ENCODE assay signal across 8 mouse cellular contexts in the genomic region with DNA sequence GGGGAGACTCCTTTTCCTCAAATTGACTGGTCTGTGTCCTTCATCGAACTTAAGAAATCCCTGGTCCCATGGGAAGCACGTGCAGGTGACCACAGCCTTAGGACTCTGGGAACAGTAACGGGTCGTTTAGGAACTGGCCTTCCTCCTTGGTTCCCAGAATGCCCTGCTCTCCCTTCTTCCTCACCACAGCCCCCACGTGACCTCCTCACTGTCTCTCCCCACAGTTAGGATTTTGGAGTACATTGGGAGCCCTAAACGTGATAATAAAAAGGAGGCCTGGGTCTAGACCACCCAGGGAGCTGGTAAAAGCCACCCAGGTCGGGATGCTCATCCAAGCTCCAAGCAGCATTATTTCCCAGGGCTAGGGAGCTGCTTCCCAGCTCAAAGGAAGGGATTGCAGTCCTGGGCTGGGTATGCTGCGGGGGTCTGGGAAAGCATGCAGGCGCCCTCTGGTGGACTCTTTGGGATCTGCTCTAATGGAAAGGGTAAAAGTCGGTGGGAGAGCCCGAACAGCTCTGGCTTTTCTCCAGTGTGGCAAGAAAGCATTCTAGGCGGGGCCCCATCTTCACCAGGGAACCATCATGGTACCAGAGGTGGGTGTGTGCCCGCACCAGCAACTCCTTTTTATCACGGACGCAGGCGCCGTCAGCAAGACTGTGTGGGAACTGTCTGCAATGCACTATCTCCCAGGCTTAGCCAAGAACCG. TPM values are rescaled to one million over a fixed set of nuclear protein-coding genes. Genes with fewer than 3 reads are reported as not detected.
DNase-seq lines count a peak whose midpoint lies in the region; ATAC-seq lines count a peak whose summit lies in the region.

No protein-coding gene starts in this region.

- DNase-seq in MEL-GATA-1-ER (ENCODE audit: extremely low read depth, low read depth) = peak; percentile 55
- peak; percentile 47 for DNase-seq in cerebellum, adult 8-10 months
- peak; percentile 76 for DNase-seq in forelimb bud, embryonic 11.5 days (ENCODE audit: low read depth, low spot score)
- peak; percentile 79 for DNase-seq in layer of hippocampus, postnatal 14 days (ENCODE audit: low spot score in 2 of 2)
- peak; percentile 82 for DNase-seq in lung, postnatal 14 days
- peak; percentile 74 for DNase-seq in retina, postnatal 7 days (ENCODE audit: low read depth, low spot score)
- DNase-seq in urinary bladder, postnatal 25 days (ENCODE audit: low spot score) = peak; percentile 64

- ATAC-seq in hematopoietic stem cell, adult 5-6 weeks (replicated peaks in 1 of 2; ENCODE audit: insufficient read depth in 1 of 2, low FRiP score in 2 of 2, low TSS enrichment in 1 of 2, low read depth in 1 of 2, poor library complexity in 2 of 2, severe bottlenecking in 2 of 2) = peak; percentile 53 to 70; a peak in 3 of 4 replicates

RNA-seq across cellular contexts. Expression of a gene that starts 12.0 kb away (rescaled TPM):
- total RNA-seq in hematopoietic stem cell, adult 5-6 weeks (2017) = 3.3 TPM in 1 of 2 replicates, not detected in the other
- total RNA-seq in layer of hippocampus, postnatal 14 days (2021) = 1 to 10 TPM; 1.9 TPM

RNA-seq across cellular contexts. Expression of a gene that starts 20.7 kb away (rescaled TPM):
- 3.4 and 5.2 TPM in 2 replicates for total RNA-seq in hematopoietic stem cell, adult 5-6 weeks (2017)
- total RNA-seq in layer of hippocampus, postnatal 14 days (2021) = 10 to 100 TPM; 45.3 to 47.3 TPM

RNA-seq across cellular contexts. Expression of a gene that starts 39.8 kb away (rescaled TPM):
- total RNA-seq in hematopoietic stem cell, adult 5-6 weeks (2017) = 1.2 and 4.7 TPM in 2 replicates
- 1 to 10 TPM; 2.0 to 3.4 TPM for total RNA-seq in layer of hippocampus, postnatal 14 days (2021)

RNA-seq across cellular contexts. Expression of a gene that starts 57.0 kb away (rescaled TPM):
- not detected in 2 replicates for total RNA-seq in hematopoietic stem cell, adult 5-6 weeks (2017)
- 1 to 10 TPM; 2.1 to 2.2 TPM for total RNA-seq in layer of hippocampus, postnatal 14 days (2021)

RNA-seq across cellular contexts. Expression of a gene that starts 57.9 kb away (rescaled TPM):
- total RNA-seq in hematopoietic stem cell, adult 5-6 weeks (2017) = 129 and 149 TPM in 2 replicates
- 100 to 1,000 TPM; 166 to 196 TPM for total RNA-seq in layer of hippocampus, postnatal 14 days (2021)

Comparison
In these comparisons a context has a peak if more than half of its experiments do, and no peak if none do; other contexts are left out.
1. Peak in every context shown above with its lines: DNase-seq and ATAC-seq.